Mouse (Mus musculus): Measurements from ENCODE around the gene Gstm6.

GRCm38 (mm10) chr3:107968724-107969395, 25.3 kb upstream of the Gstm6 start, which contains the start of gene Gstm3:
- TF ChIP-seq CTCF (IDR thresholded peaks at IDR 0.05; ENCODE audit: extremely low read depth, insufficient read depth, insufficient read length, insufficient replicate concordance) (no peak), POLR2A (IDR thresholded peaks at IDR 0.05; ENCODE audit: low read depth, low read length) (no peak)

Measured in spleen, adult 2 months (tissue).